Mouse (Mus musculus) gastrocnemius, adult 2 months (tissue): ENCODE measurements at regions not wholly inside any gene's neighbourhood (a gene's known extent, or its start where the extent isn't known, plus 50 kb on each side); places are given as distances from the start of the nearest gene placed in this dataset.
"Not testable (repeated sequence)": the region's sequence is repeated elsewhere in the genome, so short reads cannot be mapped to it uniquely, and the experiment has no call there.

Experiments
- DNase-seq: peaks from one replicate; pipeline ENCODE4 v3.0.0; 2022
- H3K27ac ChIP-seq: fragments of 200-600 bp; 2 replicates; pipeline ENCODE4 v1.8.1; 2022; ENCODE audit warnings: mild to moderate bottlenecking
- H3K4me3 ChIP-seq: fragments of 200-600 bp; 2 replicates; pipeline ENCODE4 v1.8.1; 2022; ENCODE audit warnings: mild to moderate bottlenecking, moderate library complexity
- CTCF ChIP-seq: fragments of 200-600 bp; IDR thresholded peaks from 2 replicates; pipeline ENCODE4 v1.8.1; 2022; ENCODE audit warnings: antibody characterized with exemption, mild to moderate bottlenecking, moderate library complexity
- intact Hi-C: fragments of 180-260 bp; cut with DNase I; formaldehyde crosslinking; loops from one replicate; pipeline ENCODE4 v1.15.1; 2025

GRCm38 (mm10) chr9:14069770-14070169 lies 205.1 kb upstream of the Sesn3 start:
- intact Hi-C loops = loop anchor here (10.0 kb wide), 2 partner anchors 85 to 205 kb away; partner anchors contain the start of gene Sesn3
- H3K4me3 ChIP-seq = no peak overlapping the region
- H3K27ac ChIP-seq = no peak overlapping the region
- no peak for TF ChIP-seq CTCF
- no peak for DNase-seq

DNA sequence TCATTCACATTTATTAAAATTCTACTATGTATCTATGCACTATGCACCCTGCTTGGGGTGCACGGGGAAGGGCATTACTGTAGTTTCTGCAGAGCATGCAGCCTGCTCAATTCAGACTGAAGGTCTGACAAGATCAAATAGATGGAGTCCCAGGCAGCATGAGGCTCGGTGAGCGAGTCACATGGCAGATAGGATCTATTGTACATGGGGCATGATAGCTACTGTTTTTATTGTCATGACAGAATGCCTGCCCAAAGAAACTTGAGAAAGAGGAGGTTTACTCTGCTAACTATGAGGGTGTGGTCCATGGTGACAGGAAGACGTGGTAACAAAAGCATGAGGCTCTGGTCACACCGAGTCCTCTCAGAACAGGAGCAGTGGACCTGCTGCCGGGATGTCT lies 203.1 kb upstream of the Sesn3 start:
- H3K27ac ChIP-seq = no peak overlapping the region
- no peak for TF ChIP-seq CTCF
- intact Hi-C loops = no loop called here
- no peak for DNase-seq
- no peak overlapping the region for H3K4me3 ChIP-seq

DNA sequence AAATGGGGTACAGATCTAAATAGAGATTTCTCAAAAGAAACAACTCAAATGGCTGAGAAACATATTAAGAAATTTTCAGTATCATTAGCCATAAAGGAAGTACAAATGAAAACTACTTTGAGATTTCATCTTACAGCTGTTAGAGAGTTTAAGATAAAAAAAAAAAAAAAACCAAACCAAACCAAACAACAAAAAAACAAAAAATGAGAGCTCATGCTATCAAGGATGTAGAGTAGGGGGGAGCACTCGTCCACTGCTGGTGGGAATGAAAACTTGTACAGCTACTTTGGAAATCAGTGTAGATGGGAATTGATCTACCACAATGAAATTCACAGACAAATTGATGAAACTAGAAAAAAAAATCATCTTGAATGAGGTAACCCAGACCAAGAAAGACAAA lies 201.9 kb upstream of the Sesn3 start:
- H3K27ac ChIP-seq = no peak overlapping the region
- no peak for DNase-seq
- intact Hi-C loops = no loop called here
- no peak for TF ChIP-seq CTCF
- H3K4me3 ChIP-seq = no peak overlapping the region

- DNase-seq = no peak
- TF ChIP-seq CTCF = no peak
- H3K4me3 ChIP-seq = no peak overlapping the region
- intact Hi-C loops = no loop called here
- no peak overlapping the region for H3K27ac ChIP-seq
Observed at GRCm38 (mm10) chr9:14074273-14074672, 200.6 kb upstream of the Sesn3 start.

DNA sequence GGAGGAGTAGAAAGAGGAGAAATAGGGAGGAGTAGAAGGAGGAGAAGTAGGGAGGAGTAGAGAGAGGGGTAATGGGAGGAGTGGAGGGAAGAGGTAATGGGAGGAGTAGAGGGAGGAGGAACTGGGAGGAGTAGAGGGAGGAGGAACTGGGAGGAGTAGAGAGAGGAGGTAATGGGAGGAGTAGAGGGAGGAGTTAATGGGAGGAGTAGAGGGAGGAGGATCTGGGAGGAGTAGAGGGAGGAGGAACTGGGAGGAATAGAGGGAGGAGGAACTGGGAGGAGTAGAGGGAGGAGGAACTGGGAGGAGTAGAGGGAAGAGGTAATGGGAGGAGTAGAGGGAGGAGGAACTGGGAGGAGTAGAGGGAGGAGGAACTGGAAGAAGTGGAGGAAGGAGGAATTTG lies 200.0 kb upstream of the Sesn3 start:
- DNase-seq, H3K27ac ChIP-seq, H3K4me3 ChIP-seq, intact Hi-C loops: not testable (repeated sequence)

GRCm38 (mm10) chr9:14075452-14075851 lies 199.4 kb upstream of the Sesn3 start:
- TF ChIP-seq CTCF = no peak
- peak; percentile 75 for DNase-seq
- intact Hi-C loops = no loop called here
- Histone ChIP-seq H3K4me3 (no peak overlapping the region), H3K27ac (peak overlapping the region; percentile 35; the same call in 1 of the 2 replicates)

DNA sequence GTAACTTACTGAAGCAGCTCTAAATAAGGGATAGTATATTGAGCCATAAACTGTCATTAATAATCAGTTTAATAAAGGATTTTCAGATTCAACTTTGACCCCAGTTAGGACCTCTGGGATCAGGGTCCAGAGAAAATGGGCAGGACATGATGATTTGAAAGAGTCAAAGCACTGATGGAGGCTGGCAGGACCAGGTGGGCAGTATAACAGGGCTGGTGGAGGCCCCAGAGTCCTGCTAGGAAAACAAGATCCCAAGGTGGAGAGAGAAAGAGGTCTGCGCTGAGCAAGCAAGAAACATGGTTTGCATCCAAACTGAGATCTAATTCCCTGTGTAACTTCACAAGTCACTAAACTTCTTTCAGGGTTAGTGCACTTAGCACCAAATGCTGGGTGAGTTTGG lies 199.0 kb upstream of the Sesn3 start:
- Histone ChIP-seq H3K27ac (no peak overlapping the region), H3K4me3 (no peak overlapping the region)
- intact Hi-C loops = no loop called here
- no peak for DNase-seq
- no peak for TF ChIP-seq CTCF

- no peak overlapping the region for H3K4me3 ChIP-seq
- TF ChIP-seq CTCF = no peak
- DNase-seq = no peak
- H3K27ac ChIP-seq = no peak overlapping the region
- intact Hi-C loops = no loop called here
Observed at GRCm38 (mm10) chr9:14076728-14077127, 198.1 kb upstream of the Sesn3 start.

DNA sequence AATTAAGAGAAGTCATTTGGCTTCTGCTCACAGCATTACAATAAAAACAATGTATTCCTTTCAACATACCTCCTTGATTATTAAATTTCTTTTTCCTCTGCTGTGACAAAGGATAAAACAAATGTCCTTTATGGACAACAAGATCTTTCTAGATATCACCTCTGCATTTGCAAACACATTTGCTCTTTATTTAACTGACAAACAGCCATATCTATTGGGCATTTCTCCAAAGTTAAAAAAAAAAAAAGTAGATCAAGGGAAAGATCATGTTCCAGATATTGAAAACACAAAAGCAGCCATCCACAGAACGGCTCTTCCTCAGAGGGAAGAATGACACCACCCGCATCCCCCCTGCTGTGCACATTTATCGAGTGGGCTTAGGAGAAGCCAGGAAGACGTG lies 193.7 kb upstream of the Sesn3 start:
- TF ChIP-seq CTCF = no peak
- Histone ChIP-seq H3K27ac (no peak overlapping the region), H3K4me3 (no peak overlapping the region)
- intact Hi-C loops = no loop called here
- DNase-seq = no peak

DNA sequence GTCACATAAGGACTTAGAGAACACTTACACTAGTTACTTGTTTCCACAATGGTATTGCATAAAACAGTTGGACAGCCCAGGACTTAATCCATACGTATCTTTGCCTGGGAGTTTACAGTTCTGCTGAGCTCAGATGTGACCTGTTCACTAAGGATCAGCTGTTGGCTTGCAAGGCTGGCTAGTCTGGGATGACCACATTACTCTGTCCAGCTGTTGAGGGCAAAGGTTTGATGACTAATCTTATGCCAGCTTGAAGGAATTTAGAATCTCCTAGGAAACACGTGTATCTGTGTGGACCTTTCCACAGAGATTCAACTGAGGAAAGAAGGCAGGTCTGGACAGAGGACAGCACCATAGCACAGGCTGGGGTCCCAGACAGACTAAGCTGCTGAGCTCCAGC lies 188.7 kb upstream of the Sesn3 start:
- Histone ChIP-seq H3K4me3 (no peak overlapping the region), H3K27ac (no peak overlapping the region)
- no peak for TF ChIP-seq CTCF
- intact Hi-C loops = no loop called here
- DNase-seq = no peak

DNA sequence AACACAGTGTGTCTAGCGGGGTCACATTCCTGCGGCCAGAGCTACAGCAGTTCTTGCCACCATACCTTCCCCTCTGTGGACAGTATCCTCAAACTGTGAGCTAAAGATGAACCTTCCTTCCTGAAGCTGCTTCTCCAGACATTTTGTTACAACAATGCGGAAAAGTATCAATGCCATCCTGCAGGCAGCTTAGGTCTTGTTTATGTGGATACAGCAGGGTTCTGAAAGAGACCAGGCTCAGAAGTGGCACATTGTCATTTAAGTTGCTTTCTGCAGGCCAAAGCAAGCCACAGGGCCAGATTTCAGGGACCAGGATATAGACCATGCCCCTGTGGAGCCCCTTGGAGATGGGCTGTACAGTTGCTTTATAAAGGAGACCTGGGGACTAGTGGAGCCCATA lies 188.3 kb upstream of the Sesn3 start:
- intact Hi-C loops = no loop called here
- no peak for TF ChIP-seq CTCF
- no peak overlapping the region for H3K27ac ChIP-seq

DNA sequence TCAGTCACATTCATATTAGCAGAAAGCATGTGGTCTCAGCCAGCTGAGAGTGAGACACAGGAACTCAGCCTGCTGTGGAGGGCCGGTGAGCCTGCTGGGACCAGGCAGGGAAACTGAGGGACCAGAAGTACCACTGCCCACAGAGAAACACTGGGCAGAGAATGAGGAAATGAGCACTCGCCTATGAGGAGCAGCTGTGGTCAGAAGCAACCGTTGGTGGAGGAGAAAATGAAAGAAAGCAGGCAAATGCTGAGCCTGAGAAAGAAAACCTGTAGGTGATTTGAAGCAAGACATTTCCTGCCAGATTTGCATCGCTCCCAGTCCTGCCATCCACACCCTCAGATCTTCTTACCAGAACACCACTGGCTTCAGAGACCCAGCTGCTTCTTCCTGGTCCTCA lies 187.0 kb upstream of the Sesn3 start:
- no peak overlapping the region for H3K27ac ChIP-seq
- DNase-seq = no peak
- intact Hi-C loops = no loop called here
- no peak for TF ChIP-seq CTCF
- no peak overlapping the region for H3K4me3 ChIP-seq

More for the DNA sequence above, 188.3 kb upstream of the Sesn3 start:
- no peak overlapping the region for H3K4me3 ChIP-seq
- no peak for DNase-seq

GRCm38 (mm10) chr9:14089791-14090256 lies 185.0 kb upstream of the Sesn3 start:
- no peak overlapping the region for H3K27ac ChIP-seq
- TF ChIP-seq CTCF = no peak
- peak; percentile 55 for DNase-seq
- H3K4me3 ChIP-seq = no peak overlapping the region
- intact Hi-C loops = no loop called here

- Histone ChIP-seq H3K27ac (no peak overlapping the region), H3K4me3 (no peak overlapping the region)
- no peak for TF ChIP-seq CTCF
- DNase-seq = no peak
- intact Hi-C loops = no loop called here
Observed at GRCm38 (mm10) chr9:14090454-14090853, 184.4 kb upstream of the Sesn3 start.
